Mouse (Mus musculus) hindbrain, embryonic 11.5 days (tissue): ENCODE measurements around the gene Galnt4. TPM values are rescaled to one million over a fixed set of nuclear protein-coding genes. Genes with fewer than 3 reads are reported as not detected.
"Not testable (repeated sequence)": the region's sequence is repeated elsewhere in the genome, so short reads cannot be mapped to it uniquely, and the experiment has no call there.

Experiments
- ATAC-seq: fragments of 200-750 bp; cut with Nextera tagmentation; 2 replicates; pipeline ENCODE4 v1.8.0; 2017; ENCODE audit warnings: mild to moderate bottlenecking, moderate TSS enrichment, moderate library complexity; ENCODE audit not compliant: low FRiP score
- DNase-seq: peaks from one replicate; pipeline ENCODE4 v3.0.0-alpha.2; 2015; ENCODE audit warnings: low spot score
- H3K27ac ChIP-seq: fragments of 300-500 bp; sonication (generic); 2 replicates; pipeline ENCODE4 v1.5.1; 2014; ENCODE audit warnings: mild to moderate bottlenecking, low read depth, low read length
- H3K27me3 ChIP-seq: fragments of 300-500 bp; sonication (generic); 2 replicates; pipeline ENCODE4 v1.6.1; 2014; ENCODE audit warnings: mild to moderate bottlenecking, low read length, moderate library complexity, mixed read lengths; ENCODE audit not compliant: control insufficient read depth, insufficient read depth
- H3K36me3 ChIP-seq: fragments of 300-500 bp; sonication (generic); 2 replicates; pipeline ENCODE4 v1.6.1; 2014; ENCODE audit warnings: mild to moderate bottlenecking, low read length, moderate library complexity, mixed read lengths; ENCODE audit not compliant: control insufficient read depth, insufficient read depth
- H3K4me1 ChIP-seq: fragments of 300-500 bp; sonication (generic); replicated peaks from 2 replicates; pipeline ENCODE4 v1.6.1; 2014; ENCODE audit warnings: low read length, mixed read lengths; ENCODE audit not compliant: control insufficient read depth, insufficient read depth
- H3K4me2 ChIP-seq: fragments of 300-500 bp; sonication (generic); replicated peaks from 2 replicates; pipeline ENCODE4 v1.6.1; 2014; ENCODE audit warnings: mild to moderate bottlenecking, low read depth, low read length
- H3K4me3 ChIP-seq: fragments of 300-500 bp; sonication (generic); 2 replicates; pipeline ENCODE4 v1.5.1; 2014; ENCODE audit warnings: low read depth, low read length
- H3K9ac ChIP-seq: fragments of 300-500 bp; sonication (generic); 2 replicates; pipeline ENCODE4 v1.6.1; 2014; ENCODE audit warnings: low read depth, low read length
- H3K9me3 ChIP-seq: fragments of 300-500 bp; sonication (generic); 2 replicates; pipeline ENCODE4 v1.6.1; 2016; ENCODE audit warnings: low read length; ENCODE audit not compliant: control insufficient read depth
- WGBS: fragments of 180-500 bp; shearing (Covaris S2); extraction: QIAGEN DNeasy Blood & Tissue Kit; methylation state at CpG from one replicate; pipeline ENCODE4 v1.1.7; 2014; 5-methylcytosine and 5-hydroxymethylcytosine counted together
- polyA plus RNA-seq: library from polyadenylated mRNA; unstranded; fragments of >200 nt; fragmentation: Nextera tagmentation; extraction: Ambion mirVana; gene quantifications from 2 replicates; pipeline ENCODE4 v1.2.1, GENCODE M21; 2014

Gene Galnt4
- polyA plus RNA-seq, 1 experiment from 2014 or later: 4.2 TPM

DNA sequence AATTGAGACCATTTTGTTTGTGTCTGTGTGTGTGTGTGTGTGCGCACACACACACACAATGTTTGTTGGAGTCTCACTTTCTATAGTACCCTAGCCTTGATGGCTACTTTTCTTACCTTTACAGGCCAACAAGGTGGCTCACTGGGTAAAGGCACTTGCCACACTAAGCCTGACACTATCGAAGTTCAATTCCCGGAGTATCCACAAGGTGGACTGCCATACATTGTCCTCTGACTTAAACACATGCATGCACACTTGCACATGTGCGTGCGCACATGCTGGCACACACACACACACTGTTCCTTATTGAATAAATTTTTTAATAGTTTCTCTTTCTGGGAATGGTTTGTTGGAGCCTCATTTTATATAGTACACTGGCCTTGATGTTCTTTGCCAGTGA lies 48.8 kb downstream of the Galnt4 start:
- ATAC-seq: no peak
- Histone ChIP-seq H3K9ac (no peak overlapping the region), H3K4me1 (no peaks in the 10 kb centered on the region), H3K36me3 (0 out of 2 replicates have a peak, but pooled peaks cover 2% of the 10 kb centered on the region), H3K4me3 (no peak overlapping the region), H3K4me2 (no peak overlapping the region), H3K9me3 (no peaks in the 10 kb centered on the region), H3K27ac (no peak overlapping the region), H3K27me3 (no peaks in the 10 kb centered on the region)
- 97% methylated on average over 5 of the region's 5 CpGs for WGBS
- no peak for DNase-seq

- H3K4me3 ChIP-seq, H3K9ac ChIP-seq, H3K36me3 ChIP-seq, H3K4me1 ChIP-seq, ATAC-seq, H3K27me3 ChIP-seq, H3K4me2 ChIP-seq, DNase-seq, H3K27ac ChIP-seq, H3K9me3 ChIP-seq: not testable (repeated sequence)
- 92% methylated on average over 9 of the region's 10 CpGs for WGBS
These were observed 49.7 kb downstream of the Galnt4 start for GRCm38 (mm10) chr10:99157697-99158096.

DNA sequence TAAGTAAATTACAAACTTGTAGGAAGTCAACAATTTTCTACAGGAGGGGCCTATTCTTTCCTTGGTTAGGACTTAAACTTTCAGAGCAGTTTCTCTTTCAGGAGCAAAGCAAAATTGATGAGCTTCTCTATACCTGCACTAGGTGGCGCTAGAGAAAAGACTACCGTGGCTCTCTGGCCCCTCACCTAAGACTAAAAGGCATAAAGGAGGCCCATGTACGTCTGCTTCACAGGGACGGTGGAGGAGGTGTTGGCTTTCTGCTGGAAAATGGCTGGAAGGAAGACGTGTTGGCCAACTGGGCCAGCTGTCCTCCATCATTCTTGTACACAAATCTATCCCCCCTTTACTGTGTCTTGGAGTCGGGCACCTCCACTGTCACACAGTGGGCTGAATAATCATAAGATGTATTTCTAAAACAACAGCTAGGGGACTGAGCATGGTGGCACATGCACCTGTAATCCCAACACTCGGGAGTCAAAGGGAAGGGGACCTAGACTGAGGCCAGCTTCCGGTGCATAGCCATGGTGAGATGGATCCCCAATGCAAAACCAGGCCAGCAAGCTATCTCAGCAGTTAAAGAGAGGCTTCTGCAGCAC lies 54.1 kb downstream of the Galnt4 start:
- ATAC-seq (peak; percentile 55; the same call in 1 of the 2 replicates), DNase-seq (peak; percentile 74)
- no peak overlapping the region for H3K27ac ChIP-seq
- 44% methylated on average over 8 of the region's 8 CpGs for WGBS
- no peak overlapping the region for H3K4me3 ChIP-seq
- no peak overlapping the region for H3K4me2 ChIP-seq
- H3K36me3 ChIP-seq: no peaks in the 10 kb centered on the region
- no peak overlapping the region for H3K9ac ChIP-seq
- H3K27me3 ChIP-seq: no peaks in the 10 kb centered on the region
- H3K9me3 ChIP-seq: no peaks in the 10 kb centered on the region
- no peaks in the 10 kb centered on the region for H3K4me1 ChIP-seq

Other genes starting within 250 kb of the Galnt4 start
- 112 and 128 TPM in 2 replicates for gene Atp2b1, start 193.8 kb upstream of the Galnt4 start, polyA plus RNA-seq
- gene Poc1b, start 1.1 kb upstream of the Galnt4 start, polyA plus RNA-seq: 26.5 and 34.1 TPM in 2 replicates
- gene Phxr2, start 18.2 kb downstream of the Galnt4 start, polyA plus RNA-seq: not detected in 2 replicates
- 41.3 and 48.3 TPM in 2 replicates for gene Dusp6, start 155.1 kb downstream of the Galnt4 start, polyA plus RNA-seq